Mouse (Mus musculus): ENCODE results near the gene Heatr3. TPM values are rescaled to one million over a fixed set of nuclear protein-coding genes. Genes with fewer than 3 reads are reported as not detected.
"Not testable (repeated sequence)": the region's sequence is repeated elsewhere in the genome, so short reads cannot be mapped to it uniquely, and the experiment has no call there.

Gene Heatr3
- total RNA-seq, 2 experiments from 2014 or later, result 20.0 to 20.8 TPM

- no peak for DNase-seq
- intact Hi-C loops (cut with DNase I), result no loop called here
Observed at GRCm38 (mm10) chr8:88183121-88183520, 45.5 kb downstream of the Heatr3 start.

- DNase-seq, result no peak
- intact Hi-C loops (cut with DNase I), result no loop called here
Observed at GRCm38 (mm10) chr8:88184914-88185313, 47.3 kb downstream of the Heatr3 start.

GRCm38 (mm10) chr8:88185716-88186115, 48.1 kb downstream of the Heatr3 start:
- intact Hi-C loops (cut with DNase I), result no loop called here
- DNase-seq, result no peak

GRCm38 (mm10) chr8:88197328-88197727, 59.7 kb downstream of the Heatr3 start:
- peak in 1 of 2 experiments; percentile 21 for DNase-seq
- intact Hi-C loops (cut with DNase I), result loop anchor here (5.0 kb wide), 1 partner anchor 55 kb away; no protein-coding TSS in a partner anchor

GRCm38 (mm10) chr8:88198551-88198944, 60.9 kb downstream of the Heatr3 start:
- intact Hi-C loops (cut with DNase I), result loop anchor here (5.0 kb wide), 1 partner anchor 56 kb away; no protein-coding TSS in a partner anchor
- peak; percentile 12 to 51 for DNase-seq

GRCm38 (mm10) chr8:88198945-88199571, 61.4 kb downstream of the Heatr3 start, which contains the start of gene Tent4b:
Gene Tent4b (plus strand): TSS chr8:88199213.
- intact Hi-C loops (cut with DNase I), result loop anchor here (5.0 kb wide), 1 partner anchor 57 kb away; no protein-coding TSS in a partner anchor
- DNase-seq, result peak; percentile 96 to 97

- intact Hi-C loops (cut with DNase I), result loop anchor here (2.0 to 5.0 kb wide), 2 partner anchors 37 to 58 kb away; no protein-coding TSS in a partner anchor
- DNase-seq, result peak; percentile 25 to 43
Observed at GRCm38 (mm10) chr8:88199700-88200601, 62.3 kb downstream of the Heatr3 start.

GRCm38 (mm10) chr8:88200724-88201495, 63.3 kb downstream of the Heatr3 start:
- intact Hi-C loops (cut with DNase I), result loop anchor here (2.0 kb wide), 1 partner anchor 36 kb away; no protein-coding TSS in a partner anchor
- DNase-seq, result no peak

- intact Hi-C loops (cut with DNase I), result loop anchor here (2.0 kb wide), 1 partner anchor 35 kb away; no protein-coding TSS in a partner anchor
Observed at GRCm38 (mm10) chr8:88201641-88202040, 64.0 kb downstream of the Heatr3 start.

GRCm38 (mm10) chr8:88206016-88206415, 68.4 kb downstream of the Heatr3 start:
- intact Hi-C loops (cut with DNase I), result no loop called here
- no peak for DNase-seq

More at GRCm38 (mm10) chr8:88201641-88202040, 64.0 kb downstream of the Heatr3 start:
- no peak for DNase-seq

- intact Hi-C loops (cut with DNase I), result no loop called here
- no peak for DNase-seq
Observed at GRCm38 (mm10) chr8:88207121-88207821, 69.6 kb downstream of the Heatr3 start.

GRCm38 (mm10) chr8:88209930-88210827, 72.5 kb downstream of the Heatr3 start:
- intact Hi-C loops (cut with DNase I); DNase-seq: not testable (repeated sequence)

GRCm38 (mm10) chr8:88221353-88221752, 83.7 kb downstream of the Heatr3 start:
- intact Hi-C loops (cut with DNase I), result no loop called here
- no peak for DNase-seq

Small RNAs within 50 kb of the gene (microRNA-seq; reads per million reads assigned to microRNA genes)
- 1.3 to 9.8 reads per million in 2 experiments for gene Mir7071

Other genes starting within 250 kb of the Heatr3 start
- gene Zfp423, start 178.3 kb upstream of the Heatr3 start, total RNA-seq (2021), result 1 to 10 TPM; 8.0 to 8.5 TPM
- 10 to 100 TPM; 31.4 to 32.8 TPM for gene Cnep1r1, start 19.1 kb upstream of the Heatr3 start, total RNA-seq (2021)
- 10 to 100 TPM; 17.6 to 17.8 TPM for gene Tent4b, start 61.4 kb downstream of the Heatr3 start, total RNA-seq (2021)
- 1 to 10 TPM; 7.5 to 9.8 TPM for gene Adcy7, start 134.5 kb downstream of the Heatr3 start, total RNA-seq (2021)
- gene Brd7, start 224.3 kb downstream of the Heatr3 start, total RNA-seq (2021), result 10 to 100 TPM; 70.1 to 70.2 TPM